Mouse (Mus musculus) common myeloid progenitor, adult 5-6 weeks (primary cell): ENCODE measurements at regions not wholly inside any gene's neighbourhood (a gene's known extent, or its start where the extent isn't known, plus 50 kb on each side); places are given as distances from the start of the nearest gene placed in this dataset.

Experiments
- ATAC-seq: replicated peaks from 2 replicates; pipeline ENCODE4 v1.8.0; 2016; ENCODE audit warnings: low read depth, mild to moderate bottlenecking, moderate TSS enrichment, inconsistent platforms; ENCODE audit not compliant: poor library complexity, severe bottlenecking

DNA sequence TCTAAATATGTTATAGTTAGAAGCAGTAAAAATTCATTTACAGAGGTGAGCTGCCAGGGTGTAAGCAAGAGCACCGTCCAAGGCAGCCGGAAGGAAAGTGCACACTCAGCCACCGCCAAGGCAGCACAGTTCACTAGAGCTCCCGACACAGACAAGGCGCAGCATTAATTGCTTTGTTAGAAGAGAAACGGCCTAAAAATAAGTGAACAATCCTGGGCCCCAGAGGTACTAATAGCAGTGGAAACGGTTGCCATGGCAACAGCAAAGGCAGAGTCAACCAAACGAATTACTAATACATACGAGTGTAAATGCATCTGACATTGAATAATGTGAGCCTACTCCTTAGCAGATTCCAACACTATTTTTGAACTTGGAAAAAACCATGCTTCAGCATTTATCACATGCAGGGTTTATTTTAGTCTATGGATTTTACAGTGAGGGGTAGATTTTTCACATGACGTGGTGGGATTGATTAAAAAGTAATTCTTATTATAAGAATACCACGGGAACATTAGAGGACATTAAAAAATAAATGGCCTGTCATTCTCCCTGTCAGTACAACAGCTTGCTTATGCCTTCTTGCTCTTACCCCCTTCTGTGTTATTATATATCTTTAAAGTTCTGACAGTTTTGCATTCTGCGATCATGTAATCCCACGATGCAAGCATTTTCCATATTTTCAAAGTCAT is 62.5 kb downstream of the Cavin4 start:
- no peak for ATAC-seq

DNA sequence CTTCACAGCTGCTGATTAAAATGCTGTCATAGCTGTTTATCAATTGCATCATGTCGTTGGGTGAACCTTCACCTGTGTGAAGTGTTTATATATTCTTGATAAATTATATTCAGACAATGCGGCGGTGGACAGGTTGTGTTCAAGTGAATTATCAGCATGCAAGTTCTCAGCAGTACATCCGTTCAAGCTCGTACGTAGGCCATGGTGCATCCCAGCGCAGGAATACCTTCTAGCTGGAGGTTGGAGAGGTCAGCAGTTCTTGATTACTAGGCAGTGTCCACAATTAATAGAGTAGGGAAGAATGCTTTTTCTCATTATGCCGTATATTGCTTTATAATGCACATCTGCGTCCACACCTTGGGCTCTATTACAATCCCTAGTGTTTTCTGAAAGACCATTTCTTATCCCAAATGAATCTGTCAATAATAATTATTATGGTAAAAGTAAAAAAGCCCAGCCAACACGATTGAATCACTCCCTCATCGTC is 63.1 kb downstream of the Cavin4 start:
- ATAC-seq, result no peak

DNA sequence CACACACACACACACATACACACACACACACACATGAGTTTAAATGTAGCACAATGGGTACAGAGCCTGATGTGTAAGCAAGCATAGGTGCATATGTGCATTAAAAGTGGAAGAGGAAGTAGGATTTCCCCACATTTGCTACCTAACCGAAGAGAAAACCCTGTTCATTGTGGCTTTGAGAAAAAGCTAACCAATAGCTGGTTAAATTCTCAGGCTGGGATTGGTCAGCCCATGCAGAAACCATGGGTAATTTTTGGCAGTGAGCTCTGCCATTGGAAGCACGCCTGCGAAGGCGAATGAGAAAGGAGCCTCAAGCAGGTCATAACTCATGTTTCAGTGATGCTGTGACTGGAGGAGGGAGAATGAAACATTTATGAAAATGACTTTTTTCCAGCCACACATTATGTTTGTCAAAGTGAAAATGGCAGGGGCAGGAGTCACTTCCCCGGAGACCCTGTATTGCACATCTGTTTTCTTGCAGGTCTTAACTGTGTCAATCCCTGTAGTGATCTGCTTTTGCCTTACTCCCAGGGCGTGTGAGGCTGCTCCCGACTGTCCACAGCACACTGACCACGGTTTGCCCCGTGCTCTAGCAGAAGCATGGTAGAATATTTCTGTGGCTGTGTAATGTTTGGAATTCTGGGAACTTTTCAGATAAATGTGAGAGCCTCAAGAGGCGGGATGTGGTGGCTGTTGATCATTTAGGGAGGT is 71.7 kb downstream of the Cavin4 start:
- peak; percentile 81 for ATAC-seq

DNA sequence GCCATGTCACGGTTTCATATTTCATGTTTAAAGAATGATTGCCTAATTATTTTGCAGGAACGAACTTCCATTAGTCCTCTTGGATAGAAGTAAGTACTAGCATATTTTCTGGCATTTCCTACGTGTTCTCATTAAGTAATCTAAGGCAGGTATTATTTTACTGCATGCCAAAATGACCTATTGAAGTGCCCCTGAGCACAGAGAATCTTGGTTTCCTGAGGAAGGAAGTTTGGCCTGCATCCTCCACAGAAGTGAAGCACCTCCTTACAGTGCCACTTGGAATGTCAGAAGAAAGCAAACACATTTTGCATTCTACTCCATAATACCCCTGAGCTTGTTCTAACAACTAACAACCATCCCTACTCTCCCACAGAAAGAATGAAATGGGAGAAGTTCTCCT is 82.9 kb downstream of the Cavin4 start:
- no peak for ATAC-seq

DNA sequence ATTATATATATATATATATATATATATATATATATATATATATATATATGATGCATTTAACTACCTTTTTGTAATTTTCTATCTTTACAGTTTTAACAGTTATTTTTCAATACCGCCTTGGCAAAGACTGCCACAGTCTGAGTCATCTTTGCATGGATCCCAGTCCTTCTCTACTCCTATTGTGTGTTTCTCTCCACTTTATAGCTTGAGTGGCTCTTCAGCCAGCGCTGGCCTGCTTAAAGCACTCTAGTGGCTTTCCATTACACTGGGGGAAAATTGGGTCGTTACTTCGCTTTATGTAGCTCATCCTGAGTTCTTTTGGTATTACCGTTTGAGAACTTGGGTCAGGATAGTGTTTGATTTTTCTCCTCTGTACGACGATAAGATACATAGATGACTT is 86.3 kb downstream of the Cavin4 start:
- ATAC-seq, result no peak

DNA sequence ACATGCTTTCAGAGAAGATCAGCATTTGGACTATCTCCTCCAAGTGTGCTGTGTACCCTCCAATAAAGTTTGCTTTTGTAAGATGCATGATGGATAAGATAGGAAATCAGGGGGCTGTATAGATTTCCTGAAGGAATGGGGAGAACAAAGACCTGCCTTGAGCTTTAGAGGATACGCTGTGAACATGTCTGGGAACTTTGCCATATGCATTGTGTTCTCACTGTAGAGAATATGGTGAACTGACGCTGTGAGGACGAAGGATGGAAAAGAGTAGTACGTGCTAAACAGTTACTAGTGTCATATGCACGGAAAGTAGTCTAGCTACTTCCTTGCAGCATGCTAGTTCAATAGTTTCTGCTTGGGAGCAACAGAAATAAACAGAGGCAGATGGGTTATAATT is 86.8 kb downstream of the Cavin4 start:
- ATAC-seq, result no peak

DNA sequence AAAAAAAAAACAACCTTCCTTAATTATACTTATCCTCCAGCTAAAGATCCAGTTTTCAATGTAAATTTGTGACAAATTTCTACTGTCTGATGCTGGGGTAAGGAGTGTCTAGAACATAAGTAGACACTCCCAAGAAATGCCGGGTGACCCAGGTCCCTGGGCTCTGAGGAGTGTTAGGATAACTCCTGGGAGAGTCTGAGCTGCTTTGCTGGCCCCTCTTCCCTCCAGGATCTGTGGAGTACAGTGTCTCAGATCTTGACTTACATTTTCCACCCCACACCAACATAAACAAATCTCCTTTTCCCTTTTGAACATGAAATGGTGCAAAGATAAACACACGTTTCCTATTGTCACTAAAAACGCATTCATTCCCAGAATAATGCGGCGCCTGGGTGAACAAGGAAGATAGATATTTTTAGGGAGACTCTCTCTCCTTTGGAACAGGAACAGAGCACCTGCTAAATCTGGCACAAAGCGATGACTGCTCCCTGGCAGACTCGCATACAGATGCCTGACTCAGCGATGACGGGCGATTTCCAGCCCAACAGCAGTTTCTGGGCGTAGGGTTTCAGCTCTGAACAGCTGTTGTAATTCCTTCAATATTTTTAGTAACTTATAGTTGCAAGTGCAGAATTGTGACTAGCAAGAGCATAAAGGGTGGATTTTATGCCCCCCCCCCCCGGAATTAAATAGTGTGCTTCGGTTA is 91.3 kb downstream of the Cavin4 start:
- ATAC-seq, result no peak

DNA sequence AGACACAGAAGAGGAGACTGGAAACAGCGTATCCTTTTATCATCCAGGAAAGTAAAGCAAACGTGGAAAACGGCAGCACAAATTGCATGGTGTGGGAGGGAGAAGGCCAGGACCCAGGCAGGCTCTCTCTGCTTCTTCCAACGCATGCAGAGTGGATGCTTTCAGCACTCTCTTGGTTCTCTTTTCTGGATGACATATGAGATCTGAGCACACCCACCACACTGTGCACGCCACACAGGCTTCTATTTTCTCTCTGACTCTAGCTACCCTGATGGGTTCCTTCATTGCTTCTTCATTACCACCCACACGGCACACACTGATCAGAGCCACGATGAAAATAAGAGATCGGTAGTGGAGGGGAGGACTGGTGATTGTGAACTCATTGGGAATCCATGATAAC is 97.3 kb downstream of the Cavin4 start:
- no peak for ATAC-seq

DNA sequence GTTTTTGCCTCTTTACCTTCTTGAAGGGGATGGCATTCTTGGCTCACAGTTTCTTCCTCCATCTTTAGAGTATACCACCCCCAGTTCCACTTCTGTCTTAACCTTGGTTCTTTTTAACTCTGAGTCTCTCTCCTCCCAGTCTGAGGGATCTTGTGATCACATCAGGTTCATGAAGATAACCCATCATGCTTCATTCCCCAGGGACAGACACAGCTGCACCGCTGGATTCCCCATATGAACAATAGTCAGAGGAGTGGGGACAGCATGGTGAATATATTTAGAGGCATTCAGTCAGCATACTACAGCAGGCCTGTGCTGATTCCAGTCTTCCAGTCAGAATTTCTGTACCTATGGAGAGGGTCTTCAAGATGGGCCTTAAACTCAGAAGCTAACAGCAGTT is 103.1 kb downstream of the Cavin4 start:
- no peak for ATAC-seq

DNA sequence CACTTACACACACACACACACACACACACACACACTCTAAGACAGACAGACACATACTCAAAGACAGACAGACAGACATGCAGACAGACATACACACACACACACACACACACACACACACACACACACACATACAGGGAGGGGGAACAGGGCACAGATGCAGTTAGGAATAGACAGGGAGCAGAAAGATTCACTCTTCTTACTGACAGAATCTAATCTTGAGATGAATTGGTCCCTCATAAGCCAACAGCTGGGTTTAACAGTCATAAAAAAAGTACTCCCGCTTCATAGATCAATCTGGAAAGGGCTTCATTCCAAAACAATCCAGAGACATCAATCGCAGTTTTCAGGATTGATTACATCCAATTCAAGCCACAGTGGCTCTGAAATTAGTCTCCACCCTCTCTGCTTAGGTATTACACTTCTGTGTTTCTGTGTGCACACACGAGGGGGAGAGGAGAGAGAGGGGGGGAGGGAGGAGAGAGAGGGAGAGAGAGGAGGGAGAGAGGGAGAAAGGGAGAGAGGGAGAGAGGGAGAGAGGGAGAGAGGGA is 107.2 kb downstream of the Cavin4 start:
- ATAC-seq, result no peak

DNA sequence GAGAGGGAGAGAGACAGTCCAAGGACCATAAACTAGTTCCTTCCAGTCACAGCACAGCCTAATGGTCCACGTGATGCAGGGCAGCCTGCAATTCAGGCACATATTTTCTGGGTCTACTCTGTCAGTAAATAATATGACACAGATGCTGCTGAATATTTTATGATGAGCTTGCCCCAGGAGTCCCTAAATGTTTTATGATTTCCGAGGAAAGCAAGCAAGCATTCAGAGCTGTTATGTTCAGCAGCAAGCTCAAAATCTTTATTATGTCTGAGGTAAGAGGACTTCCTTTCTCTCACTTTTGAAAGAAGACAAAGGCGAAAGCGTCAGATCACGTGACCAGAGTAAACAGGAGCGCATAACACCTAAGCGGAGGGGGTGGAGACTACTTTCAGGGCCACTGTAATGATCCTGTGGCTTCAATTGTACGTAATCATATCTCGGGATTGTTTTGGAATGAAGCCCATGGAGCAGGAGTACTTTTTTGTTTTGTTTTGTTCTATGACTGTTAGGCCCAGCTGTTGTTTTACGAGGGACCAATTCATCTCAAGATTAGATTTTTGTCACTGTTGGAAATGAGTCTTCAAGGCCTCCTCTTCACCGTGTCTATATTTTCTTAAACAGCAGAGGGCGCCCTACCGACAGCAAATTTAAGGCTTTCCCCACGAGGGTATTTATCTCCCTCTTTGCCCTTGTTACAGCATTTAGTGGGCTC is 107.8 kb downstream of the Cavin4 start:
- ATAC-seq, result 0 out of 2 replicates have a peak, but pooled peaks have one; percentile 54

DNA sequence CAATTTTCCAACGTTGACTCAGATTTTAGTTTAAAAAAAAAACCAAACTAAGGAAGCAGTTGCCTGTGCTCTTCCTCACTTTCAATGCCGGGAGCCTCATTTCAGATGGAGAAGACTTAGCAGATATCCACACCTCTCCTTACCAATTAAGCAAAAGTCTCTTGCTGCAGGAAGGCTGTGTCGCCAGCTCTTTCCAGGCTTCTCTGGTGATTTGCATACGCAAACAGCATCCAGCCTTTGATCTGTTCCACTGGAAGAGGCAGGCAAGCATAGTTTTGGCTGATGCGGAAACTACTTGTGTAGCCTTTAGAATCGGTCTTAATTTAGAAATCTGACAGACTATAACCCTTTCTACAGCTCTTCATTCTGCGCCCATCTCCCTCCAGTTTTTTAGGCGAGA is 108.5 kb downstream of the Cavin4 start:
- no peak for ATAC-seq

DNA sequence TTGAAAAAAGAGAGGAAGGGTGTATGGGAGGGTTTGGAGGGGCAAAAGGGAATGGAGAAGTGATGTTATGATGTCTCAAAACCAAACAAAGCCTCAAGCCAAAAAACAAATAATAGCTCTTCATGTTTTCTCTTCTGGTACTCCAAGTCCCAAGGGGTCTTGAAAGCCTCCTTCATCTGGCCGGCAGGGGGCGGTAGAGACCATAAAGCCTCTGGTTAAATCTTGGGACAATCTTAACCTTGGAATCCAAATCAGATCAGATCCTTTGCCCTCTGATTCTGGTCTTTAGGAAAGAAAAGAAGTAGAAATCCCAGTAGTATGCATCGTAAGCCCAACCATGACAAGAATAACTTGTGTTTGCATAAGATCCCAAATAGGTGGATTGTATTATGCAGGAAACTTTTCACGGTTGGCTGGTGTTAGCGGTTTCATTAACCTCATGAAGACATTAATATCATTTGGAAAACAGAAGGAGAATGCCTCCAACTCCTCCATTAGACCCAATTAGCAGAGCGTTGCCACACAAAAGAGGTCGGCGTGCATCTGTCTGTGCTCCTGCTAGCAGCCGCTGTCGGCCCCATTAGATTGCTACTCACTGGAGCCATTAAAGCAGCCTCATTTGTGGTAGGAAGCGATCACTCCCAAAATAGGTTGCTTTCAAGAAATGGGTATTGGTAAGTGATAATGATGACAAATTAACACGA is 116.0 kb downstream of the Cavin4 start:
- 0 out of 2 replicates have a peak, but pooled peaks have one; percentile 56 for ATAC-seq

DNA sequence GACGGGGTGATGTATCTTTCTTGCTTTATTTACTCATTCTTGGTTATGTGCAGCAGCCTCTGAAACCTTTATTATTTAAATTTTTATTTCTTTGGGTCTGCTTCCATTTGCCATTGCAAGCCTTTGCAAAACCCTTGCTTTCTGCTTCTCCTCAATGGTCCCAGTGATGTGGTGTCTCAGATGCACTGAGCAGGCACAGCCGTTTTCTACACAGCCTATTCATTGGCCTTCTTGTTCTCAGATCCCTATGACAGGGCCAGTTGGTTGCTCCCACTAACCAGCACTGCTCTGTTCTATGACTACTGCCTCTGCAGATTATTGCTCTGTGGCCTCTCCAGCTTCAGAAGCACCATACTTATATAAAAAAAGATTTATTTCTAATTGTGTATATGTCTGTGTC is 116.6 kb downstream of the Cavin4 start:
- no peak for ATAC-seq

DNA sequence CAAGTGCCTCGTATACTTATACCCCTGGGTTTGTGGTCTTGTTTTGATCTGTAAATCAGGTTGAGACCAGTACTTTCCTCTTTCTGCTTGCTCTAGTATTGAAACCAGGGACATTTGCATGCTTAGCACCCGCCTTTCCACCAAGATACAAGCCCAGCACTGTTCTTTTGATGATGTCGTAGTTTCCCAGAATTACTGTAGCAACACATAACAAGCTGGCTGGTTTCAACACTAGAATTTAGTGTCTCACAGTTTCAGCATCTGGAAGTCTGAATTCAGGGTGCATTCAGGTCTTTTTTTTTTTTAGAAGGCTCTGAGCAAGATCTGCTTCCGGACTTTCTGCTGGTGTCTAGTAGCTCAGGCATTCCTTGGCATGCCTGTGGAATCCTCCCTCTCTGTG is 117.8 kb downstream of the Cavin4 start:
- no peak for ATAC-seq

DNA sequence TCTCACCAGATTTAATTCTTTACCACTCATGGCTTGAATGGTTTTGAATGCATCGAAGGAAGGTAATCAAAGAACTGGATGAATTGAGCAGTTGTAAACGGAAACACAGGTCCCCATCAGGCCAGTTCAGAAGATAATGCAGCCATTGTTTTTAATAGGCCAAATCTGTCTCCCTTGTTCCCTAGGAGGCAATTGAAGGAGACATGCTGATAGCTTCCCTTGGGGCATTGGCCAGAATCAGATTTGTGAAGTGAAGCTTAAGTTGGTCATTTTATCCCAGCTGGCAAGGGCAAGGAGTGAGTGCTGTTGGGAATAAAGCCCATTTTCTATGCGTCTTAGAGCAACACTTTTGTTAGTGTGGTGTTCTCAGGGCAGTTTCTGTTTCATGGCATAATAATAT is 119.4 kb downstream of the Cavin4 start:
- ATAC-seq, result no peak

DNA sequence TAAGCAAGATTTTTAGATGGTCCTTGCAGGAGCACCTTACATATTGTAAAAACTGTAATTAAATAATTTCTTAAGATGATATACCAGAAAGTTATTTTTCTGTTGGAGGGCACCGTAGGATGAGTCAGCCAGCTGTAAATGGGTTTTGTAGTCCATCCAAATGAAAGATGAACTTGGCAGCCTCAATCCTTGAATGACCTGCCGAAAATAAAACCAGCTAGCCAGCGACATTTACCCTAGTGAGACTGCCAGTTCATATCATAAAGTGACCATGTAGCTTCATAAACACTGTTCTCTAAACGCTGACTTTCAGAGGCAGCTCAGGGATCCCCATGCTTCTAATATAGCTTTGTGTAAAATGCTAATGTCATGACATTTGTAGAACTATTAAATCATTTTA is 127.8 kb downstream of the Cavin4 start:
- ATAC-seq, result no peak

DNA sequence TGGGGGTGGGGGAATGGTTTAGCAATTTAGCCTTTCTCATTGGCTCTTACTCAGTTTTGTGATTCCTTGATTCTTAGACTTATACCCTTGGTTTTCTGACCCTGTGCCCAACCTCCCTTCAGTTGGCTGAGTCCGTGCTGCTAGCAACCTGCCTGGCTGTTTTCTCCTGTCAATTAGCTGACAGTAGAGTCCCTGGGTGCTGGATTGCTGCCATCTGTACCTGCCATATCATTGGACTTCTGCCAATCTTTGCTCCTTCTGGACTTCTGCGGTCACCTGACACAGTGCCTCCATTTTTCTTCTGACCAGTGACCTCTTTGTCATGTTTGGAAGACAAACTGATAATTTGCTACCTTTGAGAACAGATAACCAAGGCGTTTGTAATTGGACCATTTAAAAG is 140.5 kb downstream of the Cavin4 start:
- no peak for ATAC-seq

DNA sequence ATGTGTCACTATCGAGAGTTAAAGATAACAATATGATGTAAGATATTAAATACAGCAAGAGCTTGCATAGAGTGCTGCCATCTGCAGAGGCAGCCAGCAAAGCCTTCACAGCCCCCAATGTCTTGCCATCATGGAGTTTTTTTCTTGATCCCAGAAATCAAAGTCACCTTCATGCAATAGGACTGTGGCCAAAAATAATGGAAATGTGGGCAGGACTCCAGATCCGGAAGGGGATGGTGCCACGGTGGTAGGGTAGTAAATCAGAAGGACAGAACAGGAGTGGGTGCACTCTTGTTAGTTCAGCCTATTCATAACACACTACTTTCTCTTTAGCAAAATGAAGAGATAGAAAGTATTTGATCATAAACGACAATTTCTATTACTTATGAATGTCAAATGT is 145.3 kb downstream of the Cavin4 start:
- ATAC-seq, result no peak

DNA sequence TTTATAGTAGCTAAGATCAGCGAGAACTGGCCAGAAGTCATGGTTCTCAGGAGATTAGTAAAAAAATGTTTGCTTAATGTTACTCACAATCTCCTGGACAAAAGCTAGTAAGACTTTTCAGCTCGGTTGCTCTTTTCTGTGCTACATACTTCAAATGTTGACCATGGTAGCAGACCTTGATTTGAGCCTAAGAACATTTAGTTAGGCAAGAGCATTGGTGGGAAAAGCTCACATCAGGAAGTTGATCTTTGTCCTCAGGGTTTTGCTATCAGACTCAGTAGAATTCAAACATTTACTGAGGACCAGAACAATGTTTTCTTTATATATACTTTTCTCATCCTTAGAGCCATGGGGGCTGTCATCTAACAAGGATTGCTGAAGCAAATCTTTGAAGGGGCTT is 170.4 kb downstream of the Cavin4 start:
- ATAC-seq, result no peak
